Mouse (Mus musculus): ENCODE results near the gene Asic1. TPM values are rescaled to one million over a fixed set of nuclear protein-coding genes. Genes with fewer than 3 reads are reported as not detected.

The Asic1 gene
- total RNA-seq, 2 experiments from 2014 or later: 0.48 to 0.55 TPM

DNA sequence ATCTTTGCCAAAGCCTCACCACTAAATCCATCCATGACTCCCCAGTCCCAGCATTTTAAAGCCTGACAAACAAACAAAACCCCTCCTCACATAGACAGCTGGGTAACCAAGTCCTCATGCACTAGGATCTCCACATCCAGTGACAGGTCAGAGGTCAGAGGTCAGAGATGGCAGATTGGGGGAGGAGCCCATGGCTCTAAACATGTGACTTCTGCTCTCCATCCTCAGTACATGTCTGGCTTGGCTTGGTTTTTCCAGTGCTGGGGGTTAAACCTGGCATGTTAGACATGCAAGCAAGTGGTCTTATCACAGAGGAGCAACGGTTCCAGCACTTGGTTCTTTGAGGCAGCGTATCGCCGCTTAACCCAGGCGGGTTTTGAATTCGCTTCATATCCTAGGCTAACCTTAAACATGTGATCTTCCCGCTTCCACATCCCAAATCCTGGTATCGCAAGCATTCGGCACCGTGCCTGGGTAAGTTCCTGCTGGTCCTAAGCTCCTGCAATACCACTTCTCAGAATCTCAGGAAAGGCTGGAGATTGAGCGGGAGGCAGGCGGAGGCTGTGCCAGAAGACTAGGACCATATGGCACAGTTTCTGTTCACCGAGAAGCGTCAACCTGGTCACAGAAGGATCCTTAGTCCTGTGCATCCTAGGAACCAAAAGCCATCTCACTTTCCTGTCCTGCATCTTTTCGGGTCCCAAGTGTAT is 8.9 kb upstream of the Asic1 start:
- DNase-seq (ENCODE audit: low spot score): no peak
- intact Hi-C loops (cut with DNase I): no loop called here

DNA sequence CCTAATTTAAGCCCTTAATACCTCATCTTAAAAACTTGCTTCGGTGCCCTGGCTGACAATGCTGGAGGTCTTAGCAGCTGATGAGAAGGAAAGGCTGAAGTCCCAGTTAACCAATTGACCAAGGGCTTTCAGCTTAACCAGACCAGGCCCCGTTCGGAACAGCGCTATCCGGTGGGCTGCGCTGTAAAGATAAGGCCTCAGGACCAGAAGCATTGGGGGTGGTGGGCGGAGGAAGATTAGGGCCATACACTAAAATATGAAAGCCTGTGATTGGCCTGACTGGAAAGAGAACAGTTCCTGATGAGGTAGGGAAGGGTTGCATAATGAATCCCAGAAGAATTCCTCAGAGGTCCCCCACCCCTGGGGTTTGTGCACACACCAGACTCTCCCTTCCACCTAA is 7.8 kb upstream of the Asic1 start:
- DNase-seq (ENCODE audit: low spot score): no peak
- intact Hi-C loops (cut with DNase I): no loop called here

DNA sequence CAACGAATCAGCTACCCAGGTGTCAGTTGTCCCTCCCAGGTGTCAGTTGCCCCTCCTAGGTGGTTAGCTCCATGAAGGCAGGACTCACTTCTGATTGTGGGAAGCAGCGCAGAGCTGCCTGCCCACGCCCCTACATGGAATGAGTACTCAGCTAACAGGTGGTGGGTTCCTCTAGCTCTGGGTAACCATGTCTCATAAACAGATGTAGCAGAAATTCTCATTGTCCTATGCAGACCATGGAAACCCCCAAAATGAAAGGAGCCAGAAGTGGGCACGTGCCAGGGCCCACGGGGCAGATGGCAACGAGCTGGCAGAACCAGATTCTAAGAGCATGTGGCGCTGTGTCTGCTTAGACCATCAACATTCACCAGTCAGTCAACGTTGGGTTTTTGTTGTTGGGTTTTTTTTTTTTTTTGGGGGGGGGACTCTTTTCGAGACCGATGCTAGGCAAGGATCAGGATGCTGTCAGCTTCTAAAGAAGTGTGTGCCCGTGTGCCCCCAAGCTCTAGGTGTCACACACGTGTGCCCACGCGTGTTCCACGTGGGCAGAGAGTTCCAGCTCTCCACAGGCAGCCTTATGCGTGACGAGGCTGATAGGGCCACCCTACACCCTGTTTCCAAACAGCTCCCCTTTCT is 6.1 kb upstream of the Asic1 start:
- intact Hi-C loops (cut with DNase I): no loop called here
- no peak for DNase-seq (ENCODE audit: low spot score)

DNA sequence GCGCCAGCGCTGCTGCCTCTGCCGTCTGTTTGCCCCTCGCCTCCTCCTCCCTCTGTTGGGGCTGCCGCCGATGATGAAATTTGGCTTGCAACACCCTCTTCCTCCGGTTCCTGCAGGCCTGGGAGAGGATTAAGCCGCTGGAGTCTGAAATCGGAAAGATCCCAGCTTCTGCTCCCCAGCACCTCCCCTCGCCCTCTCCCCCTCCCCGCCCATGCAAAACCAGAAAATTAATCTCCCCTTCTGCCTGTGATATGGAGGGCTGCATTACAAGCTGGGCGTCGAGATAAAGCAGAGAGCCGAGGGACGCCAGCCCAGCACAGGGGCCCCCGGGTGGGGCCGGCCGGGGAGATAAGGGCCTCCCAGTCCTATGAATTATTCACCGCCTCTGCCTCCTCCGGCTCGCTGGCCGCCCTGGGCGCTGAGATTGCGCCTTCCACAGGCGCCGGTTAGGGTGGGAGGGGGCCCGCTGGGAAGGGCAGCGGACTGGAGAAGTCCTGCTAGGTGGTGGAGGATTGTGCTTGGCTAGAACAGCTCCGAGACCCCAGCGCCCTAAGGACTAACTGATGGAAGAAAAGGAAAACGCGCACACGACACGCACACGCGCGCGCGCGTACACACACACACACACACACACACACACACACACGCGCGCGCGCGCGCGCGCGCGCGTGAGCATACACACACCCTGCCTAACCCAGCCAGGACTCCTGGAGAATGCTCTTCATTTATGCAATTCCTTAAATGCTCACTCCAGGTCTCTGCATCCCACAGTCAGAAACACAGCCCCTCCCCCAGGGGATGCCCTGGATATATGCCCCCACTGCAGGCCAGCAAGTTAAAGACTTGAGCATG is 5.3 kb upstream of the Asic1 start:
- peak; percentile 46 for DNase-seq (ENCODE audit: low spot score)
- intact Hi-C loops (cut with DNase I): loop anchor here (5.0 kb wide), 1 partner anchor 168 kb away; no protein-coding TSS in a partner anchor

DNA sequence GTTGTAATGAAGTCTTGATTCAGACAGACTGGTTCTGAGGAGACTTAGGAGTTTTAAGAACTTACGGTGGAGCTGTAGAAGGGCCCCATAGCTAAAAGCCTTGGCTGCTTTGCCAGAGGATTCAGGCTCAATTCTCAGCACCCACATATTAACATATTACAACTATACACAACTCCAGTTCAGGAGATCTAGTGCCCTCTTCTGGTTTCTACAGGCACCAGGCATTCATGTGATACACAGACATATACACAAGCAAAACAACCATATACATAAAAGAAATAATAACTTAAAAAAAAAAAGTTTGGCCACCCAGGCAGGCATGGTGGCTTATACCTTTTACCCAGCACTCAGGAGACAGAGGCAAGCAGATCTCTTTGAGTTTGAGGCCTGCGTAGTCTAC is 2.6 kb upstream of the Asic1 start:
- intact Hi-C loops (cut with DNase I): loop anchor here (5.0 kb wide), 1 partner anchor 170 kb away; no protein-coding TSS in a partner anchor
- DNase-seq (ENCODE audit: low spot score): no peak

DNA sequence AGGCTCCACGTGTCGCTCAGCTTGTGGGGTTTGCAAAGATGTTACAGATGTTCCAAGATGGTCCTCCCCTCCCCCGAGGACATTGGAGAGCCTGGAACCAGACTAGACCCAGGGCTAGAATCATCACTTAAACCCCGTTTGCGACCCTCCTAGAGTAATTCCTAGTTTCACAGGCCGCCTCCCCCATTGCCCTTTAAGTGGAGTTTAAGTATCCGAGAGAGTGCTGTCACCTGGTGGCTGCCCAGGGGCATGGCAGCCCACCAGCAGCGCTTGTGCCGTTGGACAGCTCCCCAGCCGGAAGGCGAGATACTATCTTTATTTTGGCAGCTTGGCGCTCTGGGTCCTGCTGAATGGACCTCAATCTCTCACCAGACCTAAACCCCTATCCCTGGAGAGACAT is 1.3 kb upstream of the Asic1 start:
- DNase-seq (ENCODE audit: low spot score): peak; percentile 44
- intact Hi-C loops (cut with DNase I): loop anchor here (1.0 to 5.0 kb wide), 2 partner anchors 73 to 172 kb away; no protein-coding TSS in a partner anchor

DNA sequence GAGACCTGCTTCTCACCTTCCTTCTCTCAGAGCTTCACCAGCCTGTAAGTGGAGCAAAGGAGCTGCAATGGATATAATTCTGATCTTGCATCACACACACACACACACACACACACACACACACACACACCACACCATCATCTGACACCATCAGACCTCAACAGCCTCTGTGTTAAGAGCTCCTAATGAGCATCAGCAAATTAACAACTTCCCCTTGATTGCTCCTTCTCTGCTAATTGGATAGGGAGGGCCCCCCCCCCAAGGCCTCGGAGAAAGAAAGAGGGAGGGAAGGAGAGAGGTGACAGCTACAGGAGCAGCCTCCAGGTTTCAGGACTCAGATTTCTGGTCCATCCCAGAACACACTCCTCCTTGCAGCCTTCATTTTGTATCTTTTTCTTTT is 776 bp upstream of the Asic1 start:
- intact Hi-C loops (cut with DNase I): loop anchor here (1.0 to 5.0 kb wide), 2 partner anchors 73 to 172 kb away; no protein-coding TSS in a partner anchor
- no peak for DNase-seq (ENCODE audit: low spot score)

DNA sequence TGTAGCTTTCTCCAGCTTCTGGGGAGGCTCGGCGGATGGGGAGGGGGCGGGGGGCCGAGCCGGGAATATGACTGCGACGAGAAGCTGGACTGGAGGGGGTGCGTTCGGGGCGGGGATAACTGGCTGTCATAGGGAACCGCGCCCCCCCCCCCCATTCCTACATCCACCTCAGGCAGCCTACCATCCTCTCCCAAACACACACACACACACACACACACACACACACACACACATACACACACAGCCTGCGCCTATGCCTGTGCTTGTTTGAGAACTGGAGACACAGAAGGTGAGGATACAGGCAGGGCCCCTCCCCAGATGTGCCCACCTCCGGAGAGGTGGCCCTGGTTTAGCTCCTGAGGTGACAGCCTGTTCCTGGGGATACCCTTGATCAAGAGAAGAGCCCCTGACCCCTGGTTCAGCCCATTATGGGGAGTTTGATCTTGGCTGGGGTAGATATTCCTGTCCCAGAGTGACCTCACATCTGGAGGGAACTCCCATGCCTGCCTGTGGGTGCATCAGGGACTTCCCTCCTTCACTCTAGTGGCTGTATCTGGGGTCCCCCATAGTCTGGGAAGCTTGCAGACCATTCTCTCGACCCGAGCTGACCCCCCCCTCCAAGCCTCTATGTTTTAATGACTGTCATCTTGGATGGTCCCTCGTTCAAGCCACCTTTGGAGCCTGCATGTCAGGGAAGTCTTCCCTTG is 949 bp downstream of the Asic1 start:
- intact Hi-C loops (cut with DNase I): loop anchor here (10.0 kb wide), 1 partner anchor 666 kb away; no protein-coding TSS in a partner anchor
- DNase-seq (ENCODE audit: low spot score): no peak

DNA sequence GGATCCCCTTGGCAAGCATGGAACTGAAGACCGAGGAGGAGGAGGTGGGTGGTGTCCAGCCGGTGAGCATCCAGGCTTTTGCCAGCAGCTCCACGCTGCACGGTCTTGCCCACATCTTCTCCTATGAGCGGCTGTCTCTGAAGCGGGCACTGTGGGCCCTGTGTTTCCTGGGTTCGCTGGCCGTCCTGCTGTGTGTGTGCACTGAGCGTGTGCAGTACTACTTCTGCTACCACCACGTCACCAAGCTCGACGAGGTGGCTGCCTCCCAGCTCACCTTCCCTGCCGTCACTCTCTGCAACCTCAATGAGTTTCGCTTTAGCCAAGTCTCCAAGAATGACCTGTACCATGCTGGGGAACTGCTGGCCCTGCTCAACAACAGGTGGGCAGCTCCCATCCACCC is 1.6 kb downstream of the Asic1 start:
- intact Hi-C loops (cut with DNase I): loop anchor here (10.0 kb wide), 1 partner anchor 667 kb away; no protein-coding TSS in a partner anchor

DNA sequence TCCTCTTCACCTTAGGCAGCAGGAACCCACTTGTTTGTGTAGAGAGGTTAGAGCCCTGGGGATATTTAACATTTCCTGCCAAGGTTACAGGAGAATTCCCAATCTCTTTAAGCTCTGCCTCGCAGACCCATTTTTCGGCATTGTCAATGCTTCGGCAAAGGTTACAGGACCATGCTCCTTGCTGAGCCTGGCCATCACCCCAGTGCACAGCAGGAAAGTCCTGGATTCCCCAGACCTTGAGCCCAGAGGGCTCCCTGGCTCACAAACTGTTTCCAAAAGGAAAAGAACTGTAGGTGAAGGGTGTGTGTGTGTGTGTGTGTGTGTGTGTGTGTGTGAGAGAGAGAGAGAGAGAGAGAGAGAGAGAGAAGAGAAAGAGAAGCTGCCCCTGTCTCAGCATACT is 4.7 kb downstream of the Asic1 start:
- intact Hi-C loops (cut with DNase I): loop anchor here (10.0 kb wide), 1 partner anchor 670 kb away; no protein-coding TSS in a partner anchor
- DNase-seq (ENCODE audit: low spot score): no peak

More for the DNA sequence above, 1.6 kb downstream of the Asic1 start:
- DNase-seq (ENCODE audit: low spot score): no peak

DNA sequence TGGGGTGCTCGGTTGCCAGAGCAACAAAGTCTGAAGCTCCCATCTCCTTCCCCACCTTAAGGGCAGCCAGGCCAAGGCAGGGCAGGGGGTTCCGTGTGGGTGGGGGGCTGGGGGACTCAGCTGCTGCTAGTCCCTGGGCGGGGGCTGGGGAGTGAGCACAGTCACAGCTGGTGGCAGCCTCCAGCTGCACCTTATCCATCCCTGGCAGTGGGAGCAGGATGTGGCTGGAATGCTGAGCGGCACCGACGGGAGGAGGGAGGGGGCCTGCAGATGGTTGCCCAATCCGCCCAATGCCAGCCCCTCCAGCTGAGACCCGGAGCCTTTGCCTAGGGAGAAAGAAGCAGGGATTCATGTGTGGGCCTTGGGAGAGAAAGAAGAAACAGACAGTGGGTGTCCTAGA is 6.9 kb downstream of the Asic1 start:
- no peak for DNase-seq (ENCODE audit: low spot score)
- intact Hi-C loops (cut with DNase I): loop anchor here (10.0 kb wide), 1 partner anchor 672 kb away; no protein-coding TSS in a partner anchor

DNA sequence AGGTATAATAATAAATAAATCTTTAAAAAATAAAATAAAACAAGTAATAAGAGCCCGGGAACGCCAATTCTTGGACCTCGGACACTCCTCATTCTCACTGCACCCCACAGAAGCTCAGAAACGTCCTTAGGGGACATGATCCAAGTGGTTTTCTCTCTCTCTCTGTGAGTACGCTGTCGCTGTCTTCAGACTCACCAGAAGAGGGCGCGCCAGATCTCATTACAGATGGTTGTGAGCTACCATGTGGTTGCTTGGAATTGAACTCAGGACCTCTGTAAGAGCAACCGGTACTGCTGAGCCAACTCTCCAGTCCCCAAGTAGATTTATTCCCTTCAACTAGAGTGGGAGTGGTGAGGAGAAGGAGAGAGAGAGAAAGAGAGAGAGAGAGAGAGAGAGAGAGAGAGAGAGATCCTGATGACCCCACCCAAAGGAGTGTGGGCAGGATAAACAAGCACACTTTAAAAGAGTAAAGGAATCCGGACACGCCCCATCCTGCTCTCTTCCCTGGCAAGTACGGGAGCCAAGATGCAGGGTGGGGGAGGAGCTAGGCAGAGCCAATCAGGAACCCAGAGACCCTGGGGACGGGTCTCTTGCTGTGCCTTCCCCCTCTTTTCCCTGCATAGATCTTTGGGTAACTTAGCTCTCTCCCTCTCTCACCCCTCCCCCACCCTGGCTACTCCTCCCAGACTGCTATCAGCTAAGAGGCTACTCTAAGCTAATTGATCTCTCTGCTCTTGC is 8.1 kb downstream of the Asic1 start:
- DNase-seq (ENCODE audit: low spot score): no peak
- intact Hi-C loops (cut with DNase I): loop anchor here (10.0 kb wide), 1 partner anchor 673 kb away; no protein-coding TSS in a partner anchor

DNA sequence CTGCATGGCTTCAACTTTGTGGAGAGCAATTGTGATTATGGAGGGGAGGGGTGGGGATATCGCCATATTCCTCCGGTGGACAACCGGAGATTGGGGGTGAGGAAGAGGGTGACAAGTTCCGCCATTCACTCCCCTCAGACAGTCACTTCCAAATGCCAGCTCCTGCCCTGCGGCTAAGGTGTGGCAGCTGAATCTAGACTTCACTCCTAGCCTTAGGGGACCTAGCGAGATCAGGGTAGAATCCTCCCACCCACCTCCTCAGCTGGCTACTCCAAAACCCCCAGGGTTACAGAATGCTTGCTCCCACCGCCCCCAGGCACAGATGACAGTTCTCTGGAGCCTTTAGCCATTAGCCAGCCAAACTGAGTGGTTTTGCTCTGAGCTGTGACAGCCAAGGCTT is 8.8 kb downstream of the Asic1 start:
- intact Hi-C loops (cut with DNase I): loop anchor here (10.0 kb wide), 1 partner anchor 674 kb away; no protein-coding TSS in a partner anchor
- DNase-seq (ENCODE audit: low spot score): no peak

DNA sequence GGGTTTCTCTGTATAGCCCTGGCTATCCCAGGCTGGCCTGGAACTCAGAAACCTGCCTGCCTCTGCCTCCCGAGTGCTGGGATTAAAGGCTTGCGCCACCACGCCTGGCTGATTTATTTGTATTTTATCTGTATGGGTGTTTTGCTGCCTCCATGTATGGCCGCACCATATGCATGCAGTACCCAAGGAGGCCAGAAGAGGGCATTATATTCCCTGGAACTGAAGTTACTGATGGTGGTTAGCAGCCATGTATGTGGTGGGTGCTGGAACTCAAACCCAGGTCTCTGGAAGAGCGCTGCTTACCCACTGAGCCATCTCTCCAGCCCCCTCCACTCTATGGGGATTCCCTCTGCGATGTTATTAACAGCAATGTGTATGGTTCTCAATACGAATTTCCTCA is 12.7 kb downstream of the Asic1 start:
- intact Hi-C loops (cut with DNase I): no loop called here
- no peak for DNase-seq (ENCODE audit: low spot score)

DNA sequence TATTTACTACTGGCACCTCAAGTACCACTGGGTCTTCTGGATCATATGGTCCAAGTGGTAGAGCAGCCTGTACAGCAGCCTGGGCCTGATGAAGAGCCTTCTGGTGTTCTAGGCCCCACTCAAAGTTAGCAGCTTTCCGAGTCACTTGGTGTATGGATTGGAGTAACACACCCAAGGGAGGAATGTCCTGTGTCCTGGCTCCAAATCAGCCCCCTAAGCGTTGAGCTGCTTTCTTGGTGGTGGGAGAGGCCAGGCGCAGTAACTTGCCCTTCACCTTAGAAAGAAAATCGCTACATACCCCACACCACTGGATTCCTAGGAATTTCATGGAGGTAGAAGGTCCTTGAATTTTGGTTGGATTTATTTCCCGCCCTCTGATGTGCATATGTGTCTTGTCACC is 14.0 kb downstream of the Asic1 start:
- DNase-seq (ENCODE audit: low spot score): no peak
- intact Hi-C loops (cut with DNase I): no loop called here

DNA sequence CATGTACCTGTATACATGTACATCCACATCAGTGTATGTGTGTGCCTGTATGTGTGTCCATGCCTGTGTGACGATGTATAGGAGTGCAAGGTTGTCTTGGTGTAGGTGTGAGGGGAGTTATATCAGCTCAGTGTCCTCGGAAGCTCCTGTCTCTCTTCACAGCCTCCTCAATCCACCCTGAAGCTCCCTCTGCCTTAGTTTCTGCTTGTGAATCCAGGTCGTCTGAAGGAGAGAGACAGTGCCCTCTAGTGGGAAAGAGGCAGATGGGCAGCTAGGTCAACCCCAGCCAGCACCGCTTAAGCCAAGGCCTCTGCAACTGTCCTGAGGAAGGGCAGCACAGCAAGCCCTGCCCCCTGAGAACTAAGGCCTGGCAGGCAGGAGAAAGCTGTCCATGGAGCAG is 18.5 kb downstream of the Asic1 start:
- DNase-seq (ENCODE audit: low spot score): no peak

DNA sequence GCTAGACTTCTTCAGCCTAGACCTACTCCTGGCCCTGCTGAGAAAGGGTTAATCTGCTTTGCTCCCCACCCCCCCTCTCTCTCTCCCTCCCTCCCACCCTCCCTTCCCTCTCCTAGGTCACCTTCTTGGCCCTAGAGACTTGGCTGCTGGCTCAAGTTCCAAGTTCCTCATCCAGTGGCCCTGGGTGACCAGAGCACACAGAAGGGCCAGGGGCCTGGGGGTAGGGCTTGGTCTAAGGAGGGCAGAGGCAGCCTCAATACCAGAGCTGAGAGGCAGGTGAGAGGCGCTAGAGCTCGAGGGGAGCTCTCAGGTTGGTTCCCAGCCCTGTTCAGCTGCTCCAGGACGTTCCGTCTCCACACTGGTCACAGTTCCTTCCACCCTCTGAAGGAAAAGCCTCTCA is 20.8 kb downstream of the Asic1 start:
- intact Hi-C loops (cut with DNase I): no loop called here
- DNase-seq (ENCODE audit: low spot score): no peak

More for the DNA sequence above, 18.5 kb downstream of the Asic1 start:
- intact Hi-C loops (cut with DNase I): loop anchor here (1.0 to 5.0 kb wide), 2 partner anchors 92 to 191 kb away; no protein-coding TSS in a partner anchor

DNA sequence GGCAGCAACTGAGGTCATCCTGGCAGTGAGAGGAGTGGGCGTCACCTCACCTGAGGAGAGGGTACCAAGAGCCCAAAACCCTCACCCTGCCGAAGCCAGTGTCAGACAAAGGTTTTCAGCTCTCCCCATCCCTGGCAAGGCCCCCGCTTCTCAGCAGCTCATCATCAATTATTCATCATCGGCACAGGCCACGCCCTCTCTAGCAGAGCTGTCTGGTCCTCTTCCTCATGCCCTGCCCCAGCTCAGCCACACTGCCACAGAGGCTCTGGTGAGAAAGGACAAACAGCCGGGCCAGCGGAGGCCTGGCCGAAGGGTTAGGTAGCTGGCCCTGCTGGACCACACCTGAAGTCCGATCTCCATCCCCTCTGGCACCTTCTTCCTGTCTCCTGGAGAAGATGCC is 21.8 kb downstream of the Asic1 start:
- no peak for DNase-seq (ENCODE audit: low spot score)
- intact Hi-C loops (cut with DNase I): no loop called here

DNA sequence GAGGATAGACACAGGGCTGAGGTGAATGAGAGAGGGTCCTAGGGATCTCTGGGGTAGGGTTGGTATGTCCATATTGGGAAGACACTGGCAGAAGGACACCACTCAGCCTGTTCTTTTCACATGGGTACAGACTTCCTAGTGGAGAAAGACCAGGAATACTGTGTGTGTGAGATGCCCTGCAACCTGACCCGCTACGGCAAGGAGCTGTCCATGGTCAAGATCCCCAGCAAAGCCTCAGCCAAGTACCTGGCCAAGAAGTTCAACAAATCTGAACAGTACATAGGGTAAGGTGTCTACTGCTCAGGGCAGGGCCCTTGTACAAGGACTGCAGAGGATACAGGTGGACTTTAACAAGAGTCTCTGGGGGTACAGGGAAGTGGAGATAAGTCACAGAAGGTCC is 27.1 kb downstream of the Asic1 start:
- intact Hi-C loops (cut with DNase I): no loop called here
- no peak for DNase-seq (ENCODE audit: low spot score)

All from heart, postnatal 25 days (tissue).